Mouse (Mus musculus) forebrain, embryonic 13.5 days (tissue): ENCODE results near the gene Trip12. TPM values are rescaled to one million over a fixed set of nuclear protein-coding genes. Genes with fewer than 3 reads are reported as not detected.

Experiments used
- ATAC-seq: fragments of 200-750 bp; cut with Nextera tagmentation; 2 replicates; pipeline ENCODE4 v1.8.0; 2017
- H3K27ac ChIP-seq: fragments of 300-500 bp; sonication (generic); 2 replicates; pipeline ENCODE4 v1.5.1; 2015; ENCODE audit warnings: inconsistent platforms, mild to moderate bottlenecking, moderate library complexity
- H3K27me3 ChIP-seq: fragments of 300-500 bp; sonication (generic); 2 replicates; pipeline ENCODE4 v1.6.1; 2015; ENCODE audit warnings: mild to moderate bottlenecking, inconsistent platforms
- H3K36me3 ChIP-seq: fragments of 300-500 bp; sonication (generic); 2 replicates; pipeline ENCODE4 v1.6.1; 2015; ENCODE audit warnings: mild to moderate bottlenecking, inconsistent platforms; ENCODE audit not compliant: poor library complexity, severe bottlenecking
- H3K4me1 ChIP-seq: fragments of 300-500 bp; sonication (generic); 2 replicates; pipeline ENCODE4 v1.6.1; 2015; ENCODE audit warnings: inconsistent platforms
- H3K4me2 ChIP-seq: fragments of 300-500 bp; sonication (generic); 2 replicates; pipeline ENCODE4 v1.6.1; 2015; ENCODE audit warnings: inconsistent platforms, mild to moderate bottlenecking, moderate library complexity
- H3K4me3 ChIP-seq: fragments of 300-500 bp; sonication (generic); 2 replicates; pipeline ENCODE4 v1.5.1; 2015; ENCODE audit warnings: mild to moderate bottlenecking, inconsistent platforms
- H3K9ac ChIP-seq: fragments of 300-500 bp; sonication (generic); 2 replicates; pipeline ENCODE4 v1.6.1; 2015; ENCODE audit warnings: mild to moderate bottlenecking, inconsistent platforms
- H3K9me3 ChIP-seq: fragments of 300-500 bp; sonication (generic); replicated peaks from 2 replicates; pipeline ENCODE4 v1.6.1; 2016; ENCODE audit warnings: inconsistent platforms
- WGBS: fragments of 180-500 bp; shearing (Covaris S2); methylation state at CpG from one replicate; pipeline ENCODE4 v1.1.7; 2015; 5-methylcytosine and 5-hydroxymethylcytosine counted together
- microRNA-seq: library from miRNA; unstranded; fragments of <30 nt; microRNA quantifications from one replicate; pipeline ENCODE4, GENCODE M21; 2016
- polyA plus RNA-seq: library from polyadenylated mRNA; unstranded; fragments of >200 nt; fragmentation: Nextera tagmentation; extraction: Ambion mirVana; gene quantifications from 2 replicates; pipeline ENCODE4 v1.2.1, GENCODE M21; 2015

Gene Trip12
- polyA plus RNA-seq, 1 experiment from 2014 or later: 66.3 TPM

DNA sequence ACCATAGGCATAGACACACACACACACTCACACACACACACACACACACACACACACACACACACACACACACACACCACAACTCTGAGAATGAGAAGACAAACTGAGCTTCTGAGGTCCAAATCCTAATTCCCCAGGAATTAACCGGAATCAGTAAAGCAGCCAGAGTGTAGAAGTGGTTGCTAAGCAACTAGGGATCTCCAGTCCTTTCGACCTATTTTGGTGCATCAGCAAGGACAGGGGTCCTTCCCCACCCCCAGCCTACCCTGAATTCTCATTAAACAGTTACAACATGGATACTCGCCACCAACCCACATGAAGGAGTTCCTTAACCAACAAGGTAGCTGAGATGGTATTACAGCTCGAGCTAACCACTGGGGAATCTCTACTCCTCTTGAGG, 162.4 kb downstream of the Trip12 start:
- WGBS: 54% methylated on average over 4 of the region's 4 CpGs
- H3K27ac ChIP-seq: no peak overlapping the region
- no peak overlapping the region for H3K4me3 ChIP-seq

More for the DNA sequence above, 162.4 kb downstream of the Trip12 start:
- H3K9me3 ChIP-seq: no peaks in the 10 kb centered on the region
- no peak for ATAC-seq
- no peaks in the 10 kb centered on the region for H3K36me3 ChIP-seq
- H3K27me3 ChIP-seq: no peaks in the 10 kb centered on the region
- no peak overlapping the region for H3K4me2 ChIP-seq
- H3K9ac ChIP-seq: no peak overlapping the region
- H3K4me1 ChIP-seq: no peaks in the 10 kb centered on the region

Small RNA genes within 50 kb of the gene (microRNA-seq; reads per million reads assigned to microRNA genes)
- gene Mir5126: 3.5 reads per million, percentile 7 among the genes with 10 or more reads in this experiment

Other genes starting within 250 kb of the Trip12 start
- gene Dner, start 144.3 kb downstream of the Trip12 start, polyA plus RNA-seq: 98.5 and 115 TPM in 2 replicates
- gene Fbxo36, start 675 bp downstream of the Trip12 start, polyA plus RNA-seq: 9.4 and 9.7 TPM in 2 replicates
- 10.9 and 15.6 TPM in 2 replicates for gene Slc16a14, start 94.6 kb upstream of the Trip12 start, polyA plus RNA-seq